Mouse (Mus musculus) adrenal gland, postnatal 14 days (tissue): ENCODE measurements around the gene Enpp6. TPM values are rescaled to one million over a fixed set of nuclear protein-coding genes. Genes with fewer than 3 reads are reported as not detected.
"Not testable (repeated sequence)": the region's sequence is repeated elsewhere in the genome, so short reads cannot be mapped to it uniquely, and the experiment has no call there.

Experiments
- DNase-seq: peaks from one replicate; pipeline ENCODE4 v3.0.0; 2021; ENCODE audit warnings: mixed read lengths
- total RNA-seq: library from RNA; stranded (reverse); gene quantifications from 2 replicates; pipeline ENCODE4 v1.2.3, GENCODE M21; 2021

Gene Enpp6
- total RNA-seq, 1 experiment from 2014 or later = 1.6 TPM

GRCm38 (mm10) chr8:46995931-46996664 lies 9.4 kb downstream of the Enpp6 start:
- DNase-seq = no peak

GRCm38 (mm10) chr8:47005676-47006075 lies 19.0 kb downstream of the Enpp6 start:
- DNase-seq = no peak

DNA sequence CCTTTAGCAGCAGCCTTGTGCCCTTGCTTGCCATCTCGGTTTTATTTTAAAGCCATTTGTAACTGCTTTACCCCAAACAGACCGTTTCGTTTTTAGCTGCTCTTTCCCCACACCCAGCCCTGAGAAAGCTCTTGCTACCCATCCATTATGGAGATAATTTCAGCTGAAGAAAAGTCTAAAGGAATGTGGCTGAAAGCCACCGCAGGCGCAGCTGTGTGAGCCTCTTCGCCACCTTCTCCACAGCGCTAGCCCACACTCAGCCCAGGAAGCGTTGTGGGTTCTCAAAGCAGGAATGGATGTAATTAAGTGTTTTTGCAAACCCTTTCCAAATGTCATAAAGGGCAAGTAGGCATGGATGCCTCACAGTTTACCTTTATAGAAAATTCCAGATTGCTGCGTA lies 20.1 kb downstream of the Enpp6 start:
- DNase-seq = no peak

DNA sequence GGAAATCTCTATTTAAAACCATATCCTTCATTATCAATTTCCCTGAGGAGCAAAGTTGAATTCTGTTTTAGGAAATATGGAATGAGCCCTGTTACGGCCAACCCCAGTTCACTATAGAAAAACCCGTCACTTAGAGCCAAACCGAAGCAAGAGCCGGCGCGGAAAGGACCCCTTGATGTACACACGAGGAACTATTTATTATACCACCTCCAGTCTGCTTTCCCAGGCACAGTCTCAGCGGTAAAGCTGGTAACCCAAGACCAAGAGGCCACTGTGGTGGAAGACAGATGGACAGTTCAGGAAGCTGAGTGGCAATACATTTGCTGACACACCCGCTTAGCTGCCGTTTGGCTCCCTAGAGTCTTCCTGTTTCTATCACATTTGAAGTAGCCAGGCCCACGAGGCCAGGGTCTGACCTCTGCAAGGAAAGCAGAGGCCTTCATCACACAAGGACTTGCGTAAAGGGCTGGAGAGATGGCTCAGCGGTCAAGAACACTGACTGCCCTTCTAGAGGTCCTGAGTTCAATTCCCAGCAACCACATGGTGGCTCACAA lies 21.6 kb downstream of the Enpp6 start:
- DNase-seq = peak; percentile 27

- peak; percentile 78 for DNase-seq
Observed at GRCm38 (mm10) chr8:47016268-47016946, 29.7 kb downstream of the Enpp6 start.

DNA sequence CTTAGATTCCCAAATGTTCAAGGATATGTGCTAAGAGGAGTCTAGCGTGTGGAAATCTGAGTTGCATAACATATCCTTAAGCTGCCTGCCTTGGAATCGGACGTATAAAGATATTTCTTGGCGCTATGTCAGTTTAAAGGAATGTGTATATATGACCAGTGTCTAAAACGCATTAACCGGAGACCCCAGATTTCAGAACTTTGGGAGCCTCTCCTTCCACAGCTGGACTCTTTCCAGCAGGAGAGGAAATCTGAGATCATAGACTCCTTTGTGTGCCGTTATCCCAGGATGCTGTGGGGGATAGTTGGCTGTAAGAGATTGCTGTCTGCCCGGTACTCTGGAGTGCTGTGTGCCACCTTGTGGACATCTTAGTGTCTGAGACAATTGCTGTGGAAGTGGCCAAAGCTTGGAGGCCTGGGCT lies 34.5 kb downstream of the Enpp6 start:
- DNase-seq = no peak

DNA sequence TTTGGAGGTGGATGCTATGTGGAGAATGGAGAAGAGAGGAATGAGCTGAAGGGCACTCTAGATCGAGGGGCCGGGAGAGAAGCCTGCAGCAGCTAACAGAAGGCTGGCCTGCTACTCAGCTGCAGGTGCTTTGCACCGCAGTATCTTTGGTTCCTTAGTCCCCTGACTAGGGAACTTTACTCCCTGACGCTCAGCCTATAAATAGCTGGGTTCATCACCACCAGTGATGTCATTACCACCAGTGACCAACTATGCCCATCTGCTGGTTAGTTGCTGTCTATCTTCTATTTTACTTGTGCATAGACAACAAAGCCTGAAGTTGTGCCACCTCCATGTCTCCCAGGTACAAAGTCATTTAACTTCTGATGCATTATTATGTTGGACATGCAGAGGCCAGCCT lies 37.9 kb downstream of the Enpp6 start:
- no peak for DNase-seq

- DNase-seq = no peak
Observed at GRCm38 (mm10) chr8:47026841-47027490, 40.3 kb downstream of the Enpp6 start.

- no peak for DNase-seq
Observed at GRCm38 (mm10) chr8:47028474-47028873, 41.8 kb downstream of the Enpp6 start.

DNA sequence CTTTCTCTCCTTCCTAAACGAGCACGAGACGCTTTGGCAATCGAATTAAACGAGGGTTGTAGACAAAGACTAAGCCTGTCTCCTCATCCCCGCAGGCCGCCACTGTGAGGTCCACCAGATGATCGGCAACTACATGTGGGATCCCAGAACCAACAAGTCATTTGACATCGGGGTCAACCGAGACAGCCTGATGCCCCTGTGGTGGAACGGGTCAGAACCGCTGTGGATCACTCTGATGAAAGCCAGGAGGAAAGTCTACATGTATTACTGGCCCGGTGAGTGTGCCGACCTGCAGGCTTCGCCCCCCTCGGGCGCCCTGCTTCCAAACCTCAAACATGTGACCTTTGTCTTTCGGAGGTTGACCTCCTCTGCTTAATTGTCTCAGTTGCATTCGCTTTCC lies 43.6 kb downstream of the Enpp6 start:
- no peak for DNase-seq

GRCm38 (mm10) chr8:47032081-47032480 lies 45.4 kb downstream of the Enpp6 start:
- peak; percentile 27 for DNase-seq

DNA sequence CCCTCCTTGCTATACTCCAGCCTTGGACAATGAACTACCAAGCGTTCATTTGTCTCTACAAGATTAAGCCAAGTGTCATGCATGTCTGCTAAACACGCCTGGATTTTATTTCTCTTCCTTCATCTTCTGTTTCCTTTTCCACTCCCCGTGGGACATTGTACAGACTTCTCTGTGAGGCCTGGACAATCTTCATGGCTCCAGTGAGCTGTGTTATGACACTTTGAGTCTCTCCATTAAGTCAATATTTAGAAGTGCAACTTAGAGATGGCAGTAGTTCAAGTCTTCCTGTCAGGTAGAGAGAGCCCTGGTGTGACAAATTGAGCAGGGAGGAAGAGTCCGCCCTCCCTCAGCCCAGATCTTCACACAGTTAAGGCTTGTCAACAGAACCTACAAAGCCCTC lies 47.3 kb downstream of the Enpp6 start:
- DNase-seq = no peak

- DNase-seq = no peak
Observed at GRCm38 (mm10) chr8:47036501-47036900, 49.8 kb downstream of the Enpp6 start.

- DNase-seq = no peak
Observed at GRCm38 (mm10) chr8:47037405-47037804, 50.7 kb downstream of the Enpp6 start.

DNA sequence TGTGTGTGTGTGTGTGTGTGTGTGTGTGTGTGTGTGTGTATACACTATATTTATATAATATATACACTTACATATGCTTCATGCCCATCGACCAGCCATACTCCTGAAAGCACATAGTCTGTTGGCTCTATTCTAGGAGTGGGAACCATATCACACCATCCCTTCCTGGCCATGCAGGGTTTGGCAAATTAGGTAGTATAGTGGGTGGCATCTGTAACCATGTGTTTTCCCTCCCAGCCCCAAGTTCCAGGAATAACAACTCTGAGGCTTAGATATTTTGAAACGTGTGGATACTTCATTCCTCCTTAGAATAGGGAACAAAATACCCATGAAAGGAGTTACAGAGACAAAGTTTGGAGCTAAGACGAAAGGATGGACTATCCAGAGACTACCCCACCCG lies 53.5 kb downstream of the Enpp6 start:
- not testable (repeated sequence) for DNase-seq

- no peak for DNase-seq
Observed at GRCm38 (mm10) chr8:47046340-47046739, 59.7 kb downstream of the Enpp6 start.

DNA sequence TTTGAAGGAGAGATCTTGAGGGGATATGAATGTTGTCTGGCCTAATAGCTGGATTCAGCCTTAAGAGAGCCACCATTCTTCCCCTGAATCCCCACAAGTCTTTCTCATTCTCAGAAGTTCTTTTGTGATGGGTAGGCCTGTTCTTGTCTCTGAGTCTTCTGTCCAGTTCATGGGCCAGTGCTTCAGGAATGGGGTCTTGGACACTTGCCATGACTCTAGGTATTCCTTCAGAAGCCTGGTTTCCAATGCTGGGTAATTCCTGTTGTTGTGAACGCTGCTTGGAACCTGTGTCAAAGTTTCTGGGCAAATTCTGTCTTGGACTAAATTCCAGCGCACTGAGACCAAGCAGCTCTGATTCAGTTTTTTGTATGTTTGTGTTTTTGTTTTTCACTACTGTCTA lies 60.5 kb downstream of the Enpp6 start:
- DNase-seq = no peak

GRCm38 (mm10) chr8:47048584-47048983 lies 61.9 kb downstream of the Enpp6 start:
- no peak for DNase-seq

- no peak for DNase-seq
Observed at GRCm38 (mm10) chr8:47052643-47053042, 66.0 kb downstream of the Enpp6 start.

GRCm38 (mm10) chr8:47056086-47056485 lies 69.4 kb downstream of the Enpp6 start:
- no peak for DNase-seq

- DNase-seq = no peak
Observed at GRCm38 (mm10) chr8:47058526-47058925, 71.8 kb downstream of the Enpp6 start.

DNA sequence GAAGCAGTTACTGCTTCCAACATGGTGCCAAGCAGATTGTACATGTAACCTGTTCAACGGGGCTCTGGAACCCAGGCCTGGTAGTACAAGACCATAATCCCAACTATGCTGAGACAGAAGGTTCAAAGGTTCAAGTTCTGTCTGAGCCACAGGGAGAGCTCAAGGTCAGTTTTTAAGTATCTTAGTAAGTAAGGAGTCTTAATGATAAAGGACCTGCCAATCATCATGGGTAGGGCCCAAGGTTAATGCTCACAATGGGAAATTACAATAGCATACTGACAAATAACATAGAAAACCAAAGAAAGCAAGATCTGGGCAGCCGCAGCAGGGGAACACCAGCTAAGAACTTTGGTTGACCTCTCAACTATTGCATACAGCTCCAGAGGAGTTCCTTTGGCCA lies 72.3 kb downstream of the Enpp6 start:
- no peak for DNase-seq

DNA sequence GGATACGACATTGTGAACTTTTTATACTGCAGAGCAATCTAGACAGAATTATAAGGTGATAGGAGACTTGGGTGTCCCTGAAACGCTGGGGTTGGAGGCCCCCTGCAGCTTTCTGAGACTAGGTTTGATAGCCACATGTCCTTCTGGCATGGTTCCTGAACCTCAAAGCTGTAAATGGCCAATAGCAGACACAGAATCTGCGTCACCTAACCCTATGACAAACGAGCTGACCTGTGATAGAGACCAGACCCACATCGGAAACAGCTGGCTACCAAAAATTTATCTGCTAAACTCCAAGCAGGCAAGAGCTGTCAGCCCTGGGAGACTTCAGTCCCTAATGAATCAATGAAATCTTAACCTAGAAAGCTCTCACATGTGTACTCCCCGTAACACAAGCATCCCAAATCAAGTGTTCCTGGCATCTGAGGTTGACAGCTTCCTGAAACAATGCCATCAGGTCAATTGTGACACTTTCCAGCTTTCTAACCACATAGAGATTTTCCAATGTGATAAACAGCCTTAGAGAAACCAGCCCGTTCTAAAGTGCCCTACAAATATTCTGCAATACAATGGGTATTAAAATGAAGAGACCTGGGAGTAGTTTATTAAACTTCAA lies 74.5 kb downstream of the Enpp6 start:
- DNase-seq = no peak
